Mouse (Mus musculus) cortical plate, adult 2 months (tissue): ENCODE results near the gene Noc4l.

Source experiments
- CTCF ChIP-seq: fragments of 200-500 bp; IDR thresholded peaks from 2 replicates; pipeline ENCODE4 v1.5.1; 2011; ENCODE audit warnings: mild to moderate bottlenecking, control low read depth, low read length; ENCODE audit not compliant: insufficient read depth; ENCODE audit errors: extremely low read depth
- POLR2A ChIP-seq: fragments of 200-500 bp; IDR thresholded peaks from 2 replicates; pipeline ENCODE4 v1.6.1; 2011; ENCODE audit warnings: mild to moderate bottlenecking, low read length, control low read depth; ENCODE audit not compliant: insufficient read depth; ENCODE audit errors: extremely low read depth

GRCm38 (mm10) chr5:110664041-110664440, 10.8 kb upstream of the Noc4l start:
- TF ChIP-seq POLR2A: no peak
- no peak for TF ChIP-seq CTCF
